Mouse (Mus musculus) thymus, adult 2 months (tissue): ENCODE results near the gene Spata4. TPM values are rescaled to one million over a fixed set of nuclear protein-coding genes. Genes with fewer than 3 reads are reported as not detected.
"Not testable (repeated sequence)": the region's sequence is repeated elsewhere in the genome, so short reads cannot be mapped to it uniquely, and the experiment has no call there.

ENCODE experiments used
- DNase-seq: peaks from one replicate; pipeline ENCODE4 v3.0.0; 2021
- H3K27ac ChIP-seq: fragments of 200-500 bp; 2 replicates; pipeline ENCODE4 v1.5.1; 2012; ENCODE audit warnings: low read length, control low read depth; ENCODE audit not compliant: control insufficient read depth, insufficient read depth
- H3K27me3 ChIP-seq: fragments of 200-500 bp; 2 replicates; pipeline ENCODE4 v1.6.1; 2012; ENCODE audit warnings: mild to moderate bottlenecking, low read length, moderate library complexity, mixed read lengths; ENCODE audit not compliant: control insufficient read depth, insufficient read depth
- H3K36me3 ChIP-seq: fragments of 200-500 bp; 2 replicates; pipeline ENCODE4 v1.6.1; 2012; ENCODE audit warnings: mild to moderate bottlenecking, low read length, moderate library complexity; ENCODE audit not compliant: control insufficient read depth, insufficient read depth
- H3K4me1 ChIP-seq: fragments of 200-500 bp; replicated peaks from 2 replicates; pipeline ENCODE4 v1.6.1; 2012; ENCODE audit warnings: low read length; ENCODE audit not compliant: control insufficient read depth, insufficient read depth
- H3K4me3 ChIP-seq: fragments of 200-500 bp; 2 replicates; pipeline ENCODE4 v1.5.1; 2012; ENCODE audit warnings: mild to moderate bottlenecking, low read length, control low read depth, moderate library complexity; ENCODE audit not compliant: control insufficient read depth, insufficient read depth
- CTCF ChIP-seq: fragments of 200-500 bp; IDR thresholded peaks from 2 replicates; pipeline ENCODE4 v1.5.1; 2012; ENCODE audit warnings: mild to moderate bottlenecking, control low read depth, low read length, moderate library complexity, borderline replicate concordance; ENCODE audit not compliant: control insufficient read depth, poor library complexity, insufficient read depth; ENCODE audit errors: extremely low read depth
- POLR2A ChIP-seq: fragments of 200-500 bp; IDR thresholded peaks from 2 replicates; pipeline ENCODE4 v1.6.1; 2012; ENCODE audit warnings: mild to moderate bottlenecking, low read length, control low read depth, moderate library complexity; ENCODE audit not compliant: control insufficient read depth, poor library complexity, insufficient read depth; ENCODE audit errors: extremely low read depth
- WGBS: fragments of 180-500 bp; shearing (Covaris S2); methylation state at CpG from one replicate; pipeline ENCODE4 v1.1.7; 2018; 5-methylcytosine and 5-hydroxymethylcytosine counted together
- polyA plus RNA-seq: library from polyadenylated mRNA; depleted of rRNA; stranded (reverse); fragments of >200 nt; gene quantifications from 2 replicates; pipeline ENCODE4 v1.2.3, GENCODE M21; 2012; rRNA removed

Spata4 gene
- polyA plus RNA-seq, 1 experiment = not detected

GRCm38 (mm10) chr8:54597386-54597785, 3.2 kb upstream of the Spata4 start:
- Histone ChIP-seq H3K4me1 (no peaks in the 10 kb centered on the region), H3K27ac (no peak overlapping the region), H3K4me3 (no peak overlapping the region), H3K36me3 (no peaks in the 10 kb centered on the region), H3K27me3 (no peaks in the 10 kb centered on the region)
- 98% methylated on average over 2 of the region's 2 CpGs for WGBS
- DNase-seq = no peak
- no peak for TF ChIP-seq POLR2A

- Histone ChIP-seq H3K27ac (no peak overlapping the region), H3K36me3 (no peaks in the 10 kb centered on the region), H3K4me3 (no peak overlapping the region), H3K27me3 (no peaks in the 10 kb centered on the region), H3K4me1 (no peaks in the 10 kb centered on the region)
- DNase-seq = no peak
- TF ChIP-seq POLR2A (no peak), CTCF (no peak)
- 40% methylated on average over 4 of the region's 4 CpGs for WGBS
These were observed 2.9 kb downstream of the Spata4 start for GRCm38 (mm10) chr8:54603440-54603839.

GRCm38 (mm10) chr8:54609336-54609735, 8.8 kb downstream of the Spata4 start:
- 94% methylated on average over 2 of the region's 2 CpGs for WGBS

GRCm38 (mm10) chr8:54610238-54610637, 9.7 kb downstream of the Spata4 start:
- Histone ChIP-seq H3K4me3 (no peak overlapping the region), H3K36me3 (no peaks in the 10 kb centered on the region), H3K27ac (no peak overlapping the region), H3K4me1 (no peaks in the 10 kb centered on the region), H3K27me3 (no peaks in the 10 kb centered on the region)
- no peak for DNase-seq
- 89% methylated on average over 4 of the region's 4 CpGs for WGBS
- TF ChIP-seq POLR2A (no peak), CTCF (no peak)

More at GRCm38 (mm10) chr8:54609336-54609735, 8.8 kb downstream of the Spata4 start:
- Histone ChIP-seq H3K4me1 (no peaks in the 10 kb centered on the region), H3K4me3 (no peak overlapping the region), H3K36me3 (no peaks in the 10 kb centered on the region), H3K27me3 (no peaks in the 10 kb centered on the region), H3K27ac (no peak overlapping the region)
- no peak for TF ChIP-seq POLR2A
- TF ChIP-seq CTCF = no peak
- no peak for DNase-seq

GRCm38 (mm10) chr8:54616710-54617109, 16.1 kb downstream of the Spata4 start:
- H3K4me3 ChIP-seq, H3K27ac ChIP-seq, H3K4me1 ChIP-seq, H3K36me3 ChIP-seq, DNase-seq, H3K27me3 ChIP-seq: not testable (repeated sequence)
- 94% methylated on average over 17 of the region's 17 CpGs for WGBS

- WGBS = 87% methylated on average over 4 of the region's 4 CpGs
- H3K4me1 ChIP-seq = no peaks in the 10 kb centered on the region
- DNase-seq = no peak
These were observed 38.1 kb downstream of the Spata4 start for GRCm38 (mm10) chr8:54638634-54639033.

More at GRCm38 (mm10) chr8:54638634-54639033, 38.1 kb downstream of the Spata4 start:
- H3K27ac ChIP-seq = no peak overlapping the region
- H3K4me3 ChIP-seq = no peak overlapping the region
- TF ChIP-seq POLR2A (no peak), CTCF (no peak)
- no peaks in the 10 kb centered on the region for H3K27me3 ChIP-seq
- no peaks in the 10 kb centered on the region for H3K36me3 ChIP-seq

Other genes starting within 250 kb of the Spata4 start
- 1.8 and 2.1 TPM in 2 replicates for gene Asb5, start 71.2 kb upstream of the Spata4 start, polyA plus RNA-seq
- 14.3 and 14.4 TPM in 2 replicates for gene Spcs3, start 70.8 kb upstream of the Spata4 start, polyA plus RNA-seq